ENCODE assay signal across 8 mouse cellular contexts in the genomic region with DNA sequence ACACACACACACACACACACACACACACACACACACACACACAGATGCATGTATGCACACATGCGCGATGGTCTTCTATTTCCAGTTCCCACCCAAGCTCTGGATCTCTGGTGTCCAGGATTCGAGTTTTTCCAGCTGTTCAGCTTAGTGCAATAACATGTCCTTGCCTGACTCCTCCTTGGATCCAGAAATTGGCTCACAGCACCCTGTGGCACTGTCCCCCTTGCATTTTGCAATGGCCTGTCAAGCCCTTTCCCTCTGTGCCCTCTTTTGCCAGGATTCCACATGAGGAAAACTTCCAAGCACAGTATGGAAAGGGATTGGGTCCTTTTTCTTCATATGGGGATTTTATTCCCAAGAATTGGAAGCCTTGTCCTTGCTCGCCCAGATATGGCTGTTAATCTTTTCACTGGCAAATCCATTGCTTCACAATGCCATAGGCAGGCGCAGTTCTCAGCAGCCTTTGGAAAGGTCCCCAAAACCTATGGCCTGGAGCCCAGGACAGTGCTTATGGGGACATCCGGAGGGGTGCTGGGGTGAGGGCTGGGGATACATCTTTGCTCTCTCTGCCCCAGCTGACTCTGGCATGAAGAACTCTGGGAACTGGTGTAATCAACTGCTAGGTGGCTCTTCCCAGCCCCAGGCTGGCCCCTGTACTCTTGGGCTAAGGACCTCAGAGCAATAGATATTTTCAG. TPM values are rescaled to one million over a fixed set of nuclear protein-coding genes. Genes with fewer than 3 reads are reported as not detected.
A peak's percentile ranks its signal among the peaks of the same experiment; 100 is the strongest.
DNase-seq lines count a peak whose midpoint lies in the region; ATAC-seq lines count a peak whose summit lies in the region.

No protein-coding gene starts in this region.

- peaks cover 32% of the 10 kb centered on the region for H3K4me1 ChIP-seq in kidney, embryonic 16.5 days (ENCODE audit: insufficient read depth, low read length)
- peaks cover 30% of the 10 kb centered on the region for H3K4me1 ChIP-seq in hindbrain, embryonic 15.5 days (replicated peaks)
- H3K4me1 ChIP-seq in midbrain, embryonic 15.5 days: peaks cover 18% of the 10 kb centered on the region

- no peaks in the 10 kb centered on the region for H3K9me3 ChIP-seq in kidney, embryonic 16.5 days (ENCODE audit: low read length)
- H3K9me3 ChIP-seq in hindbrain, embryonic 15.5 days: no peaks in the 10 kb centered on the region
- H3K9me3 ChIP-seq in midbrain, embryonic 15.5 days: no peaks in the 10 kb centered on the region

- H3K27ac ChIP-seq in kidney, embryonic 16.5 days (ENCODE audit: low read length): peak overlapping the region; percentile 0; the same call in 1 of the 2 replicates
- peak overlapping the region; percentile 81 for H3K27ac ChIP-seq in hindbrain, embryonic 15.5 days (replicated peaks)
- H3K27ac ChIP-seq in midbrain, embryonic 15.5 days: peak overlapping the region; percentile 72

- H3K4me3 ChIP-seq in kidney, embryonic 16.5 days (ENCODE audit: low read length): peak overlapping the region; percentile 26
- H3K4me3 ChIP-seq in hindbrain, embryonic 15.5 days: peak overlapping the region; percentile 25
- H3K4me3 ChIP-seq in midbrain, embryonic 15.5 days: peak overlapping the region; percentile 22

- H3K36me3 ChIP-seq in kidney, embryonic 16.5 days (ENCODE audit: insufficient read depth, low read length): no peaks in the 10 kb centered on the region
- H3K36me3 ChIP-seq in hindbrain, embryonic 15.5 days: no peaks in the 10 kb centered on the region
- no peaks in the 10 kb centered on the region for H3K36me3 ChIP-seq in midbrain, embryonic 15.5 days (replicated peaks)

- no peaks in the 10 kb centered on the region for H3K27me3 ChIP-seq in kidney, embryonic 16.5 days (ENCODE audit: insufficient read depth, low read length)
- H3K27me3 ChIP-seq in hindbrain, embryonic 15.5 days: no peaks in the 10 kb centered on the region
- no peaks in the 10 kb centered on the region for H3K27me3 ChIP-seq in midbrain, embryonic 15.5 days (replicated peaks)

- 0 out of 2 replicates have a peak overlapping the region, but pooled peaks have one; percentile 33 for H3K9ac ChIP-seq in kidney, embryonic 16.5 days (replicated peaks; ENCODE audit: low read length)
- peak overlapping the region; percentile 41 for H3K9ac ChIP-seq in hindbrain, embryonic 15.5 days
- H3K9ac ChIP-seq in midbrain, embryonic 15.5 days: 0 out of 2 replicates have a peak overlapping the region, but pooled peaks have one; percentile 14

- no peak for DNase-seq in kidney, adult 18-20 months
- DNase-seq in gastrocnemius, adult 8-10 months (ENCODE audit: low spot score in 2 of 2): peak; percentile 46 to 58
- no peak for DNase-seq in frontal cortex, postnatal 36 days (ENCODE audit: low spot score in 2 of 2)
- no peak for DNase-seq in layer of hippocampus, postnatal 36 days

- no peak for ATAC-seq in kidney, embryonic 16.5 days (ENCODE audit: low FRiP score, low TSS enrichment)
- no peak for ATAC-seq in hindbrain, embryonic 15.5 days (ENCODE audit: low FRiP score, low read depth)
- no peak for ATAC-seq in midbrain, embryonic 15.5 days (replicated peaks)
- ATAC-seq in erythroid progenitor cell, adult 5-6 weeks (replicated peaks; ENCODE audit: low FRiP score, poor library complexity, severe bottlenecking): no peak

- peak overlapping the region; percentile 44 for H3K4me2 ChIP-seq in kidney, embryonic 16.5 days (replicated peaks; ENCODE audit: low read depth, low read length)
- peak overlapping the region; percentile 44 for H3K4me2 ChIP-seq in hindbrain, embryonic 15.5 days
- peak overlapping the region; percentile 28 for H3K4me2 ChIP-seq in midbrain, embryonic 15.5 days

- 72% methylated on average over 6 of the region's 6 CpGs for WGBS in kidney, embryonic 16.5 days
- WGBS in hindbrain, embryonic 15.5 days: 77% methylated on average over 6 of the region's 6 CpGs
- WGBS in midbrain, embryonic 15.5 days: 75% methylated on average over 6 of the region's 6 CpGs

RNA-seq across cellular contexts. Expression of gene Atp1a2, which starts 0.9 kb away (rescaled TPM):
- polyA plus RNA-seq in kidney, embryonic 16.5 days (2015; fragmentation: Nextera tagmentation; extraction: Ambion mirVana): 1.7 and 2.4 TPM in 2 replicates
- 100 to 1,000 TPM; 819 to 944 (median 894) TPM for total RNA-seq in gastrocnemius, adult 8-10 months (2022)
- polyA plus RNA-seq in hindbrain, embryonic 15.5 days (2015; fragmentation: Nextera tagmentation; extraction: Ambion mirVana): 74.3 and 75.8 TPM in 2 replicates
- polyA plus RNA-seq in midbrain, embryonic 15.5 days (2015; fragmentation: Nextera tagmentation; extraction: Ambion mirVana): 56.5 and 63.1 TPM in 2 replicates
- total RNA-seq in erythroid progenitor cell, adult 5-6 weeks (2015; ENCODE audit: low replicate concordance): not detected in 2 replicates
- total RNA-seq in erythroid progenitor cell, adult 5-6 weeks (2017; ENCODE audit: low replicate concordance): not detected in 2 replicates
- 100 to 1,000 TPM; 577 to 614 TPM for total RNA-seq in layer of hippocampus, postnatal 36 days (2021)

RNA-seq across cellular contexts. Expression of gene Kcnj9, which starts 32.2 kb away (rescaled TPM):
- polyA plus RNA-seq in kidney, embryonic 16.5 days (2015; fragmentation: Nextera tagmentation; extraction: Ambion mirVana): not detected in 2 replicates
- total RNA-seq in gastrocnemius, adult 8-10 months (2022): not detected
- polyA plus RNA-seq in hindbrain, embryonic 15.5 days (2015; fragmentation: Nextera tagmentation; extraction: Ambion mirVana): 4.1 and 4.3 TPM in 2 replicates
- 5.6 and 5.9 TPM in 2 replicates for polyA plus RNA-seq in midbrain, embryonic 15.5 days (2015; fragmentation: Nextera tagmentation; extraction: Ambion mirVana)
- not detected in 2 replicates for total RNA-seq in erythroid progenitor cell, adult 5-6 weeks (2015; ENCODE audit: low replicate concordance)
- 2.5 TPM in 1 of 2 replicates, not detected in the other for total RNA-seq in erythroid progenitor cell, adult 5-6 weeks (2017; ENCODE audit: low replicate concordance)
- 10 to 100 TPM; 63.6 to 66.8 TPM for total RNA-seq in layer of hippocampus, postnatal 36 days (2021)

RNA-seq across cellular contexts. Expression of gene Igsf8, which starts 35.5 kb away (rescaled TPM):
- 60.2 and 69.7 TPM in 2 replicates for polyA plus RNA-seq in kidney, embryonic 16.5 days (2015; fragmentation: Nextera tagmentation; extraction: Ambion mirVana)
- 10 to 100 TPM in 1 of 4 experiments, 1 to 10 TPM in 3; 7.3 to 10.5 (median 7.7) TPM for total RNA-seq in gastrocnemius, adult 8-10 months (2022)
- polyA plus RNA-seq in hindbrain, embryonic 15.5 days (2015; fragmentation: Nextera tagmentation; extraction: Ambion mirVana): 75.3 and 79.0 TPM in 2 replicates
- 66.2 and 77.2 TPM in 2 replicates for polyA plus RNA-seq in midbrain, embryonic 15.5 days (2015; fragmentation: Nextera tagmentation; extraction: Ambion mirVana)
- total RNA-seq in erythroid progenitor cell, adult 5-6 weeks (2015; ENCODE audit: low replicate concordance): 14.4 and 15.1 TPM in 2 replicates
- 3.1 and 3.3 TPM in 2 replicates for total RNA-seq in erythroid progenitor cell, adult 5-6 weeks (2017; ENCODE audit: low replicate concordance)
- total RNA-seq in layer of hippocampus, postnatal 36 days (2021): 100 to 1,000 TPM; 256 to 272 TPM

RNA-seq across cellular contexts. Expression of gene Atp1a4, which starts 38.7 kb away (rescaled TPM):
- 0.05 TPM in 1 of 2 replicates, not detected in the other for polyA plus RNA-seq in kidney, embryonic 16.5 days (2015; fragmentation: Nextera tagmentation; extraction: Ambion mirVana)
- total RNA-seq in gastrocnemius, adult 8-10 months (2022): under 1 TPM; 0.11 to 0.44 (median 0.27) TPM
- polyA plus RNA-seq in hindbrain, embryonic 15.5 days (2015; fragmentation: Nextera tagmentation; extraction: Ambion mirVana): 0.05 and 0.06 TPM in 2 replicates
- 0.05 TPM in 1 of 2 replicates, not detected in the other for polyA plus RNA-seq in midbrain, embryonic 15.5 days (2015; fragmentation: Nextera tagmentation; extraction: Ambion mirVana)
- total RNA-seq in erythroid progenitor cell, adult 5-6 weeks (2015; ENCODE audit: low replicate concordance): not detected in 2 replicates
- not detected in 2 replicates for total RNA-seq in erythroid progenitor cell, adult 5-6 weeks (2017; ENCODE audit: low replicate concordance)
- total RNA-seq in layer of hippocampus, postnatal 36 days (2021): not detected

RNA-seq across cellular contexts. Expression of gene Kcnj10, which starts 44.0 kb away (rescaled TPM):
- polyA plus RNA-seq in kidney, embryonic 16.5 days (2015; fragmentation: Nextera tagmentation; extraction: Ambion mirVana): 1.2 and 1.6 TPM in 2 replicates
- total RNA-seq in gastrocnemius, adult 8-10 months (2022): under 1 TPM in 2 of 4 experiments, not detected in 2; 0.04 to 0.05 TPM
- 2.9 and 3.0 TPM in 2 replicates for polyA plus RNA-seq in hindbrain, embryonic 15.5 days (2015; fragmentation: Nextera tagmentation; extraction: Ambion mirVana)
- 1.8 TPM in 2 replicates for polyA plus RNA-seq in midbrain, embryonic 15.5 days (2015; fragmentation: Nextera tagmentation; extraction: Ambion mirVana)
- 8.8 and 13.0 TPM in 2 replicates for total RNA-seq in erythroid progenitor cell, adult 5-6 weeks (2015; ENCODE audit: low replicate concordance)
- 1.5 and 1.9 TPM in 2 replicates for total RNA-seq in erythroid progenitor cell, adult 5-6 weeks (2017; ENCODE audit: low replicate concordance)
- total RNA-seq in layer of hippocampus, postnatal 36 days (2021): 10 to 100 TPM; 89.3 to 94.4 TPM

Comparison
In these comparisons a context has a peak if more than half of its experiments do, and no peak if none do; other contexts are left out.
1. H3K27ac ChIP-seq: peak in every context shown above with its lines; median percentile 81 in hindbrain, embryonic 15.5 days; 72 in midbrain, embryonic 15.5 days; 0 in kidney, embryonic 16.5 days.
2. DNase-seq: peak in gastrocnemius, adult 8-10 months (2 of 2); none in kidney, adult 18-20 months (single experiment), frontal cortex, postnatal 36 days (0 of 2) and layer of hippocampus, postnatal 36 days (0 of 2).
3. RNA of gene Atp1a2, which starts 0.9 kb away (total RNA-seq): 819 to 944 TPM in gastrocnemius, adult 8-10 months and 577 to 614 TPM in layer of hippocampus, postnatal 36 days; not detected in erythroid progenitor cell, adult 5-6 weeks; every median in the first group is over 100 times any median in the second.
4. RNA of gene Kcnj9, which starts 32.2 kb away (total RNA-seq): 63.6 to 66.8 TPM in layer of hippocampus, postnatal 36 days; 2.5 TPM in erythroid progenitor cell, adult 5-6 weeks and not detected in gastrocnemius, adult 8-10 months; every median in the first group is over 10 times any median in the second.
5. RNA of gene Igsf8, which starts 35.5 kb away (total RNA-seq): 256 to 272 TPM in layer of hippocampus, postnatal 36 days; 3.1 to 15.1 TPM in erythroid progenitor cell, adult 5-6 weeks and 7.3 to 10.5 TPM in gastrocnemius, adult 8-10 months; every median in the first group is over 10 times any median in the second.
6. Peak in every context shown above with its lines, with median percentiles within 50 percentile points of each other: H3K4me2 ChIP-seq, H3K4me3 ChIP-seq and H3K9ac ChIP-seq.